Mouse (Mus musculus): ENCODE data around the gene Gm10642.
A peak's percentile ranks its signal among the peaks of the same experiment; 100 is the strongest.

Gene Gm10642

GRCm38 (mm10) chr9:70656130-70657007 lies at the start of gene Gm10642:
Gene Gm10642, plus strand, starts transcription at chr9:70656251.
- peak; percentile 51 for DNase-seq (ENCODE audit: low read depth)

- no peak for DNase-seq (ENCODE audit: low read depth)
These were observed 44.9 kb upstream of the Gm10642 start for GRCm38 (mm10) chr9:70611026-70611673.

DNA sequence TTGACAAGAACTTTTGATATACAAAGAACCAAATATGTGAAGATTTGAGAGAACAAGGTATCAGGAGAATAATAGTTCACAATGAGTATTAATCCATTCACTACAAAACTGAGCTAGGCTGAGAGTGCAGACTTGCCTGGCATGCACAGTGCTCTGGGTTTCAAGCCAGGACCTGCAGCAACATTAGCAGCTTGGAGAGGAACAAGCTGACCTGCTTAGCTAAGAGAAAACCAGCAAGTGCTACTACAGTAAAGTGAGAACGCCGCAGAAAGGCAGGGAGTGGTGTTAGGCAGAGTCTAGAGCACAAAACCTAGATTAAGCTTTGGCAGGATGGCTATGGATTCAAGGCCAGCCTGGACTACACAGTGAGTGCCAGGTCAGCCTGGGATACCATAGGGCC lies 26.3 kb upstream of the Gm10642 start:
- DNase-seq (ENCODE audit: low read depth): no peak

DNA sequence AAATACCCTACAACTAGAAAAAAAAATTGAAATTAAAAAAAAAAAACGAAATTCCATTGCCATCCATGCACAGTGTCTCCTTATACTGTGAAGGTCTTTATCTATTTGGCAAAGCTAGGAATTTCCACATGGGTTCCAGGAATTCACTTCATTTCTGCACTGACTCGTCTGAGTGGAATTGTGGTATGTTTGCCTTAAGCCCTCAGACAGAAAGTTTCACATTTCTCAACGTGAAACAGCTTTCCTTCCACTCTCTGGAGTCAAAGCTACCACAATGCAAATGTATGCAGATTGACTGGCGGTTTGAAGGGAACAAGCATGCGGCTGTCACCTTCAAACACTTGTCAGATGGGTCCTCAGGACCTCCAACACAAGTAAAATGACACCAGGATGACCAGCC lies 24.4 kb upstream of the Gm10642 start:
- no peak for DNase-seq (ENCODE audit: low read depth)

GRCm38 (mm10) chr9:70636748-70637147 lies 19.3 kb upstream of the Gm10642 start:
- no peak for DNase-seq (ENCODE audit: low read depth)

DNA sequence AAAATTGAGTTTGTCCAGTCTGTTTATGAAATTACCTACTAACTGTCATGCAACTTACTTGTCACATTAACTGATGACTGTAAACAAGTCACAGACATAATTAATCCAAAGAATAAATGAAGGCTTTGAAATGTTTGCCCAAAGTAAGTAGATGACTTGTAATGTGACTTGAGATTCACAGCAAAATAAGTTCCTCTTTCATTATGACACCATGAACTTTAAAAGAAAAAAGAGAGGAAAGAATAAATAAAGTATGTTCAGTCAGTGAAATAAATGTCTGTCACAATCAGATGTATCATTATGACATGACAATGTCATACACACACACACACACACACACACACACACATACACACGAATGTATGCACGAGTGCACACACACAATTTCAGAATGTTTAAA lies 5.8 kb upstream of the Gm10642 start:
- DNase-seq (ENCODE audit: low read depth): no peak

DNA sequence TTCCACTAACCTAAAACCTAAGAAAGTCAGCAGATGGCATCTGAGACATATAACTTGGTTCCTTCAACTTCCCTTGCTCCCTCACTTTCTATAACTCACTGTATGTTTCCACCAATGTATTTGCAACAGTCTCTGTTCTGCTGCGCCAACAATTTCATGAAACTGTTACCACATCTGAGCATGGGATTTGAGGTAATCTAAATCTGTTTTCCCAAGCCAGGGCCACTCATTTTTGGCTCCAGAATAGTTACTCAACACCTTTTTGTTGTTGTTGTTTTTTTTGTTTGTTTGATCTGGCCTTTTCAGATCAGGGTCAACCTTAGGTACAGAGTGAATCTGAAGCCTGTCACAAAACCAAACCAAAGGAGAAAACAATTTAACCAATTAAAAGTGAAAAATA lies 5.1 kb upstream of the Gm10642 start:
- DNase-seq (ENCODE audit: low read depth): no peak

DNA sequence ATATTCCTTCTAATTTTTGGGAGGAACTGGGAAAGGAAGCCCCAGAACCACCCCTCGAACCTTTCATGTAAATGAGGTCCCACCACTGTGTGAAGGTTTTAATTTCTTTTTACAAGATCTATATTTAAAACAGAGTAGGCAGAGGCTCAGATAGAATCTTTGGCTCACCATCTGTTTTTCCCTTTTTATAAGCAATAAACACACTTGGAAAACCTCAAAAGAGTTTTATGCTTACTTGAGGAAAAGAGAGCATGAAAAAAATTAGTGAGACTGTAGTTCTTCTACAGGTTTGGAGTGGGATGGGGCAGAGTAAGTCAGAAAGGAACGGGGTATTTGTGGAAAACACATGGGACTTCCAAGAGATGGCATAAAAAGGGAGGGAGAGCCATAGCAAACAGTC lies 3.8 kb upstream of the Gm10642 start:
- DNase-seq (ENCODE audit: low read depth): no peak

GRCm38 (mm10) chr9:70653875-70654274 lies 2.2 kb upstream of the Gm10642 start:
- no peak for DNase-seq (ENCODE audit: low read depth)

- DNase-seq (ENCODE audit: low read depth): no peak
These were observed 1.6 kb upstream of the Gm10642 start for GRCm38 (mm10) chr9:70654496-70654895.

DNA sequence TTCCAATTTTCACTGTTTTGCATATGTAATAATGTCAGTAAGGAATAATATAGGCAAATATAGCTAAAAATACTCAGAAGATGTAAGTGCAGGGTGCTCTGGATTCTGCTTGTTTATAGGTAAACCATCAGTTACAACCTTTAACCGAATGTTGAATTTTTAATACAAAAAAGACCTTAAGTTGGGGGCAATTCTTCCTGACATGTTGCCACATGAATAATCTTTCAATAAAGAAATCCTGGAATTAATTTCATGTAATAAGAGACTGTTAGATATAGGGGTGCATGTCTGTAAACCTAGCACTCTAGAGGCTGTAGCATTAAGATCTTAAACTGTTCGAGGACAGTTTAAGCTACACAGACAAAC lies 304 bp upstream of the Gm10642 start:
- no peak for DNase-seq (ENCODE audit: low read depth)

DNA sequence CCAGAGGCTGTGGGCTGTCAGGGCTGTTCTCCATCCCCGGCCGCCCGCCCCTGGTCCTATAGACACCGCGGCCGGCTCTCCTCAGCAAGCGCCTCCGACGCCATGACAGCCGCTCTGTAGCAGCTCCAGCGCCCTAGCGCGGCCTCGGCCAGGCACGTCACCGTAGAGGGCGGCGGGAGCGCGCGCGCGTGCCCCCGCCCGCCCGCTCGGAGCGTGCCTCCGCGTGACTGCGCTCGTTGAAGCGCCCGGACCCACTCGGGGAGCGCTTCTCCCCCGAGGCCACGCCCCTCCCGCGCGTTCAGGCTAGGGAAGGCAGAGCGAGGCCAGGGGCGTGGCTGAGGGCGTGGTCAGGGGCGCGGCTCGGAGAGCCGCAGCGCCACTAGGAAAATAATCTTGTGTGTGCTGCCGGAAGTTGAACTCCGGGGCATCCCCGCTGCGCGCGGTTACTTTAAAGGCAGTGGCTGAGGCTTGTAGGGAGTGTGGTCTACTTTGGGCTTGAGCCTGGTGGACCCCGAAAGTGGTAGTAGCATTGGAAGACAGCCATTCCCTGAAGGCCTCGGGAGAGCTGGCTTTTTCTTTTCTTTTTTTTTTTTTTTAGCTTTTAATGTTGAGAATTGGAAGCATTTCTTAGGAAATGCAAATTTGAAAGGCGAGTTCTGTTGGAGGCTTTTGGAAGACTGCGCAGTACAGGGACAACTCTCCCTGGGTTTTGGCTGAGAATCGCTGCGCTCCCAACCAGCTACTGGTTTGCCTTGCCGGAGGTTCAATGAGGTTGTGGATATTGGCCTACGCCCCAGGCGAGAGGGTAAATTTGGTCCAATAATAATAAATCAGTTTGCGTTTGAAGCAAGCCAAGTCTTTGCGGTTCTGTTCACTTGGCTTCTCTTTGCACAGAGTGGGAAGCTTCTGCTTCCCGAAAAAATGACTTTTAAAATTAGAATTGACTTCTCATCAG lies 1.2 kb downstream of the Gm10642 start, which contains the start of gene Mindy2:
Gene Mindy2 (minus strand): TSS at position 162 of the 955 bp plus-strand sequence.
- DNase-seq (ENCODE audit: low read depth): peak; percentile 97

GRCm38 (mm10) chr9:70658266-70658665 lies 2.2 kb downstream of the Gm10642 start:
- no peak for DNase-seq (ENCODE audit: low read depth)

GRCm38 (mm10) chr9:70664847-70665246 lies 8.8 kb downstream of the Gm10642 start:
- DNase-seq (ENCODE audit: low read depth): no peak

DNA sequence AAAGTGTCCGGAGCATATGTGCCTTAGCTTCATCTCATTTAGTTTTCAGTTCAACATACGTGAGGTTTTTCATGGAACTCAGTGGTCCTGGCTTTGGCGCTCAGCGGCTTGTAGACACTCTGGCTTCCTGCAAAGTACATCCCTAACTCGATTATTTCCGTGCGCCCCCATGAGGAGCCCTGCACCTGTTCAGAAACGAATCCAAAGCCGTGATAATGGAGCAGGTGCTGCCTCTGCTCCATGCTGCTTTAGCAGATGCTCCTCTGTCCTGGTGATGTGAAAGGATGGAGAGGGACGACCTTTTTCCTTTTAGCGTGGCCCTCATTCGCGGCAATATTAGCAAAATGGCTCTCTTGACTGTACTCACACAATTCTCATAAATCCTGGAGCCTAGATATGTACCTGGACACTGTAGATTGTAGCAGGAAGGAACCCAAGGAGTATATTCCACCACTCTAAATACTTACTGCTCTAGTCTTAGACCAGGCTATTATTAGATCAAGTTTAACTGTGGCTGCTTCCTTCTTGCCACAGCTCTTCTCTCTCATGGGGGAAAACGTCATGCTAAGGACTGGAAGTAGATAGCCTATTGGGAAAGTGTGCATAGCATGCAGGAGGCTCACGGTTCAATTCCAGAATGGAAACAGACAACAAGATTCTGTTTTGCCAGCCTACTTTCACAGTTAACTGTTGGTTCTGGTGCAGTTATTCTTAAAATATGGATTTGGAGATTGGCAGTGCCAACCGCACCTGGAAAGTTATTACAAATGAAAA lies 9.5 kb downstream of the Gm10642 start:
- DNase-seq (ENCODE audit: low read depth): no peak

DNA sequence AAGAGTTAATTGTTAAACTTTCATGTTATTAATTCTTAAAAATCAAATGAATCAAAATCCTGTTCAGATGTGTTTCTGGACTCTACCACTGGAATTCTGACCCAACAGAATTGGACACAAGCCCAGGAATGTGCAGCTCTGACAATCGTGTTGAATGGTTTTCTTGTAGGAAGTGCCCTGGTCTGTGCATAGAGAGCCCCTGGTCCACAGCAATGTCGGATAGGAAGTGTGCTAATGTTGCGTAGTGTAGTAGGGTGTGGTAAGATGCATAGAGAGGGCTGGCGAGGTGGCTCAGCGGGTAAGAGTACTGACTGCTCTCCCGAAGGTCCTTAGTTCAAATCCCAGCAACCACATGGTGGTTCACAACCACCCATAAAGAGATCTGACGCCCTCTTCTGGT lies 10.8 kb downstream of the Gm10642 start:
- DNase-seq (ENCODE audit: low read depth): no peak

GRCm38 (mm10) chr9:70668048-70668447 lies 12.0 kb downstream of the Gm10642 start:
- DNase-seq (ENCODE audit: low read depth): no peak

- DNase-seq (ENCODE audit: low read depth): no peak
These were observed 13.1 kb downstream of the Gm10642 start for GRCm38 (mm10) chr9:70669197-70669596.

DNA sequence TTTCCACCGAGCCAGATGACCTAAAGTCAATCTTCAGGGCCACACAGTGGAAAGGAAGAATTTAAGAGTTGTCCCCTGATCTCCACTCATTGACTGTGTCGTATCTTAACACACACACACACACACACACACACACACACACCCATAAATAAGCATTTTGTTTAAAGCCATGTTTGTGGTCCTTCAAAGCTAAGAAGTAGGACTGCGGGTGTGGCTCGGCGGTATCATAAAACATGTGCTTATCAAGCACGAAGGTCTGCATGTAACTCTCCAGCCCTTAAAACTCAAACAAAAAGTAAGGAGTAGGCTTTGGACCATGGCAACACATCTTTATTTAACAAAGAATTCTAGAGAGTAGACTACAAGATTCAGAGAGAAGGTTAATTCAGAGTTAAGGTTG lies 14.3 kb downstream of the Gm10642 start:
- DNase-seq (ENCODE audit: low read depth): no peak

DNA sequence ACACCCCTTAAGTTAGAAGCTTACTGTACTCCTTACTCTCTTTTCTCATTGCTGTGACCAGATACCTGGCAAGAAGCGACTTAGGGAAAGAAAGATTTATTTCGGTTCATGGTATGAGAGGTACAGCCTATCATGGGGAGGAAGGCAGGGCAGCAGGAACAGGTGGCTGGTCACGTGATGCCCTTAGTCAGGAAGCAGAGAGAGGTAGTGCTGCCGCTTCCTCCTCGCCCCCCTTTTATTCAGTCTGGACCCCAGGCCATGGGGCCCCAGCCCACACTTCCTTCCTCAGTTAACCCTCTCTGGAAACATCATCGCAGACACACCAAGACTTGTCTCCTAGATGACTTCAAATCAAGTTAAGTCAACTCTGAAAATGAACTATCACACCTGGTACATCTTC lies 15.2 kb downstream of the Gm10642 start:
- DNase-seq (ENCODE audit: low read depth): no peak

DNA sequence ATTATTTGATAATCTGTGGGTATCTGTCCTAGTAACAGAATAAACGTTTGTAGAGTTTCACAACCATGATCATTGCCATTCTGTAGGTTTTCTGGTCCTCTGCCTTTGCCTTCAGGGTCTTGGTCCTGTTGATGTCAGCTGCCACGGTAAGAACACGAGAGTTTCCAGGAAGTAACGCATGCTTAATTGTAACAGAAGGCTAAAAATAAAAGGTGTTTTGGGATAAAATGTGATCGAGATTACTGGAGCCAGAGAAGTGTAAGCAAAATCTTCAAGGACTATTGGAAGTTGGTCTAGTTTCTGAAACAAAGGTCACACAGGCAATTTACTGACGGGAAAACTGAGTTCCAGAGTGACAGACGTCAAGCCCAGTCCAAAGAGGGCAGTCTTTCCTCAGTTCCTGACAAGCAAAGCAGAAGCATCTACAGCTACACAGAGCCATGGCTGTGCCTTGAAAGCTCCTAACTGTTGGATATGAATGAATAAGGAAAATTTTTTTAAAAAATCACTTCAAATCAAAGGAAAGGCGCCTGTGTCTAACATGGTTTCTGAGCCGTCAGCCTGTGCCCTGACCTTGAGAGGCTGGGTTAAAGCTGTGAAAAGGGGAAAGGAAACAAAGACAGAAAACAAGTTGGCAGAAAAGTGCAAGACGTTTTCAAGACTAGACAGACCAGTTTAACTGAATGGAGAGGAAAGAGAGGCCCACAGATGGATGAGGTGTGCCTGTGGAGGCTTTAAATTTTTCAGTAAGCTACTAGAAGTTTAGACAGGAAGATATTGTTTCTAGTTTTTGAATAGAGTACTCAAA lies 15.9 kb downstream of the Gm10642 start:
- no peak for DNase-seq (ENCODE audit: low read depth)

Measured in c-Kit-positive CD71-negative TER-119-negative erythroid progenitor cells, embryonic 14.5 days (primary cell).